Mouse (Mus musculus) gastrocnemius, postnatal 10 days (tissue): ENCODE data around the gene Cdk1. TPM values are rescaled to one million over a fixed set of nuclear protein-coding genes. Genes with fewer than 3 reads are reported as not detected.

ENCODE experiments used
- DNase-seq: peaks from one replicate; pipeline ENCODE4 v3.0.0; 2021; ENCODE audit warnings: mixed read lengths
- total RNA-seq, 2 experiments: library from RNA; stranded (reverse); gene quantifications; 2 replicates each; pipeline ENCODE4 v1.2.3; 2021

The Cdk1 gene
- total RNA-seq, 2 experiments from 2014 or later = 25.5 to 25.9 TPM

DNA sequence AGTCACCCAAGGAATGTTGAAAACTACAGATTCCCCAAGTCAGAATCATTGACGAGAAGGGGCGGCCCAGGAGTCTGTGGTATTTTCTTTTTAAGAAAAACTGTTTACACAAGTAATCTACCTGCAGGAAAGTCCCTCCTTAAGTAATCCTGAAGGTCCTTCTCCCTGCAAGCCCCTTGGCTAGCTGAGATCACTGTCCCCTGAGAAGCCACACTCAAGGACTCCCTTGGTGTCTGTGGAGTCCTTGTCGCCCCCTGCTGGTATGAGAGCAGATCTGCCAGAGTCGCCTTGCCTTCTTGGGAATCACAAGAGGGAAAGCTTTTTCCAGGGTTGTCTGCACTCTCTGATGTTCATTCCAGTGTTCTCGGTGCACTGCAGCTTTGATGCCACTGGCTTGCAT lies 45.7 kb downstream of the Cdk1 start:
- DNase-seq = peak; percentile 57

DNA sequence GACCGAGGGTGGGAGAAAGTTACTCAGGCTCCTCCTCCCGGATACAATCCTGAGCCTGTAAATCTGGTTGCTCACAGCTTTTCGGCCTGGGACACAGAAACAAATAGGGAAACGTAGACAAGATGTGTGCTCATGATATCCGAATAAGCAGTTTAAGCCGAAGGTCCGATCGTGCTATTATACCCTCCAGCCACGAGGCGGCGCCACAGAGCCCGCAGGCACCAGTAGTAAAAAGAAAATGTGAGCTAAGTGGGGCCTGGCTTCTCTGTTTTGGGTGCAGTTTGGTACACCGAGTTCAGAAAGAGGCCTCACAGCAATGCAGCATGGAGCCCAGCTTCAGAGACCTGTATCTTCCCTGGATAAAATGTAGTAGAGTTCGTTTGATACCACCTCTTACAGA lies 46.5 kb downstream of the Cdk1 start:
- DNase-seq = peak; percentile 58

DNA sequence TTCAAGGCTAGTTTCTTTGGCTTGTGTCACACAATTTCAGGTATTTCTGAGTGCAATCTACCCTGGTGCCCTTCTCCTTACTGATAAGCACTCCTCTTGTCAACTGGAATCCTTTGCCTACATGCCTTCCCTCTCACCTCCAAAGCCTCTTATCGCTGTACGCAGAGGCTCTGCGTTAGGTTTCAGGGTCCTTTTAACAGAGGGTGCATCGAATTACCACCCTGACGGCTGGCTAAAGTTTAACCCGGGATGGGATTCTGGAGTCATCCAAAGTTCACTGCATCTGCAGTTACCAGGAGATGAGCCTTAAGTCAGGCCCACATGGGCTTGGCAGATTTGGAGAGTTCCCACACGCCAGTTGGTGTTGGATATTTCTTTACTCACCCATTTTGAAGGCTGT lies 47.1 kb downstream of the Cdk1 start:
- no peak for DNase-seq

DNA sequence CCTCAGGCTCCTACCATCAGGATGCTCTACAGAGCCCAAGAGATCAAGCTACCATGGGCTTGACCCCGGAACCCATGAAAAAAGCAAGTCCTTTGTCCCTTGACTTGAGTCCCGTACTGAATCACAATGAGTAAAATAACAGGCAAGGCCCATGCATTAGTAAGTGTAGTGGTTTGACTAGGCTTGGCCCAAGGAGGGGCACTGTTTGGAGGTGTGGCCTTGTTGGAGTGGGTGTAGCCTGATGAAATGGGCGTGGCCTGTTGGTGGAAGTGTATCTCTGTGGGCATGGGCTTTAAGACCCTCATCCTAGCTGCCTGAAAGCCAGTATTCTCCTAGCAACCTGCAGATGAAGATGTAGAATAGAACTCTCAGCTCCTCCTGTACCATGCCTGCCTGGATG lies 47.9 kb downstream of the Cdk1 start:
- DNase-seq = no peak

DNA sequence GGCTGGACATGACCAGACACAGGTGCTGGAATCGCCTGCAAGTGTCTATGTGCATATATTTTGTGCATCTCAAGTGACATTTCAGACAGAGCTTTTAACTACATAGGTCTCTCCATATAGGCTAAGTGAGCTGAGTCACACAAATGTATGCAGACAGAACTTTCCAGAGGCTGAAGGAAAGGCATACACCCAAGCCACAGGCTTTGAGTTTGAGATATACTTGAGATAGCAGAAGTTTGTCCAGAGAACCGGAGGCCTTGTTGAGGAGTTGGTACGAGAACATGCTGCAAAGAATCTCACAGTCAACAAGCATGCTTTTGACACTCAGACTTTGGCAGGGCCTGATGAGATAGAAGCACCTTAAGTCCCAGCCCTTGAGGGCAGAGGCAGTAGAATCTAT lies 50.1 kb downstream of the Cdk1 start:
- DNase-seq = no peak

DNA sequence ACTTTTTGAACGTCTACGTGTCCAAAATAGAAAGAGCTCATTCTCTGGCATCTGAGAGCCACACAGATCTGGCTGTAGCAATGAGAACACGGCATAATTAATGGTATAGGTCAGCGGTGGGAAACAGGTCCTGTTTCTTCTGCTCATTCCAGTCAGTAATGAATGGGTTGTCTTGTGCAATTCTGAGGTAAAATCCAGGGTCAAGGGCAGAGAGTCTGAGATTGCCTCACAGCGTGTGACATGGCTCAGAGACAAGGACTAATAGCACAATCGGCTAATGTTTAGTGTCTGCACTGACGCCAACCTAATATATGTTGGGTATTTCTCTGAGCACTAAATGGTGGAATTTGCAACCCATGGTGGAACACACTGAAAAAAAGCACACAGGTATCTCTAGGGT lies 52.8 kb downstream of the Cdk1 start:
- DNase-seq = no peak

DNA sequence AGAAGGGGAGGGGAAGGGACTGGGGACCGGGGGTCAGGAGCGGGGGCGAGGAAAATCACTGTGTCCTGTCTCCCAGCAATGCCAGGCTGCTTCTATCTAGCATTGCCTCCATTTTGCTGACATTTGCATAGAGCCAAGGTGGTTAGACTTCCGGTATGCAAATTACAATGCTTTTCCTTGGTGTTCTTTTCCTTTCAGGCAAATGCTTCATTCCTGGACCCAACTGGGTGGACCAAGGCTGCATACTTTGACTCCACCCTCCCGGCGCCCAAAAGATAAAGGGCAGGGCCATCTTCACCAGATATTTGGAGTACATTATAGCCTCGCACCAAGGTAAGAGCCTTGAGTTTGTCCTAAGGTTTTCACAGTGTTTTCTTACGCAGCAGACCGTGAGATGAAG lies 56.8 kb downstream of the Cdk1 start:
- DNase-seq = no peak

DNA sequence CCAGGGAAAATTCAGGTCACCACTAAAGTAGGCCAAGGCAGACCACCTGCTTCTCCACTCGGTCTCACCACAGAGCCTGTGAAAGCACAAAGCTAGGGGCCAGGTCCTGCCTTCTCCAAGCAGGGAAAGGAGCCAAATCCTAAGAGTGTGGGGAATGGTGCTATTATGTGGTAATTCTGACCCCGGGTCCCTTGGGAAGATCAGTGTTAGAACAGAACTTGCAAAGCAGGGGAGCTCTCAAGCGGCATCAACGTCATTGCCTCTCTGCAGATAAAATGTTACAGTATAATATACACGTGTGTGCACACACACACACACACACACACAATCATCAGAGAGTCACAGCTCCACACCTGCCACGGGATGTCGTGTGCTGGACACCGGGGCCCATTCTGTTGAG lies 62.0 kb downstream of the Cdk1 start:
- no peak for DNase-seq

DNA sequence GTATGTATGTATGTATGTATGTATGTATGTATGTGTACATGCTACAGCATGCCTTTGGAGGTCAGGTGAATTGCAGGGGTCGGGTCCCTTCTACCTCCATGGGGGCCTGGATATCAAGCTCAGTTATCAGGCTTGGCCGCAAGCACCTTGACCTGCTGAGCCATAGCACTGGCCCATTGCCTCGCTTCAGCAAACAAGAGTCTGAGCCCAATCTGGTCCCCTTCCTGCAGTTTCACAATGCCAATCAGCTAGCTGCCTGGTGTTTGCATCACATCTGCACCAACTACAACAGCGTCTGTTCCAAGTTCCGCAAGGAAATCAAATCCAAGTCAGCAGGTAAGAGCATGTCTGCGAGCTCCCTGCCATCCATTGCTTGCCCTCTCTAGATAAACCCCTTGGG lies 64.0 kb downstream of the Cdk1 start:
- no peak for DNase-seq

DNA sequence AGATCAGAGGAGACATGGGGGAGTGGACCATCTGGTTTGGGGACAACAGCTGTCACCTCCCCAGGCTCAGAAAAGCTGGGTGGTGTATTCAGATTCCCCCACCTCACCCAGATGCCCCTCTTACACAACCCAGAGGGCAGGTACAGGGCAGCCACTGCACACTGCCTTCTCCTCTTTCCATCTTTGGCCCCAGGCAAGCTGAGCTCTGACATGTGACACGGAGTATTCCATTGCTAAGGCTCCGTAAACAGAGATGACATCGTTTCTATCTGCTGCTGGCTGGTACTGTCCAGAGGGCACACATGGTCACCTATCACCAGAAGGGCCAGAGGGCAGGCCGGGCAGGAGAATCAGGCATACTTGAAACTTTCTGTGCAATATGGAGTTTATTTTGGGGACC lies 64.7 kb downstream of the Cdk1 start:
- DNase-seq = no peak

DNA sequence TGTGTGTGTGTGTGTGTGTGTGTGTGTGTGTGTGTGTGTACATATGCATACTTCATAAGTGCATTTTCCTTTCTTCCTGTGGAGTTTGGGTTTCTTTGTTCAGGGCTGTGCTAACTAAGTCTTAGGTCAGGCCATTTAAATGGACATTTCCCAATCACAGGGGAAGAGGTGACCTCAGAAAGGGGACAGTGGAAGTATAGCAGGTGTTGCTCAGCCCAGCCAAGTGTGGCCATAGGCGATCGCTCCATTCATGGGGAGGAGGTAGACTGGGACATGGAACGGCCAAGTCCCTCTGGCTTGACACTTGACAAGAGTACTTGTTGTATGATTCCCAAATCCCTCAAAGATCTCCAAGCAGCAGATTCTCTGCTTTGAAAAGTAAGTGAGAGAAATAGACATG lies 65.8 kb downstream of the Cdk1 start:
- no peak for DNase-seq

Other genes with a start within 250 kb of the Cdk1 start
- gene Rhobtb1, start 201.5 kb downstream of the Cdk1 start, total RNA-seq = 10 to 100 TPM; 12.5 to 16.1 TPM
- 1 to 10 TPM; 3.3 to 6.2 TPM for gene A930033H14Rik, start 139.8 kb downstream of the Cdk1 start, total RNA-seq
- 10 to 100 TPM; 82.7 to 83.3 TPM for gene Ank3, start 45.8 kb upstream of the Cdk1 start, total RNA-seq